Mouse (Mus musculus) Patski (cell line): ENCODE measurements around the gene Ank2. TPM values are rescaled to one million over a fixed set of nuclear protein-coding genes. Genes with fewer than 3 reads are reported as not detected.
A peak's percentile ranks its signal among the peaks of the same experiment; 100 is the strongest.

Source experiments
- ATAC-seq: fragments of 100-300 bp; one replicate; pipeline ENCODE4 v1.8.0; 2021
- CTCF ChIA-PET: fragments of 350-600 bp; sonication (Branson Sonifier 250); formaldehyde crosslinking; loops from one replicate; lab custom pipeline; 2022; ENCODE audit warnings: inconsistent platforms; lab: Charles Lee
- POLR2A ChIA-PET: fragments of 350-600 bp; sonication (Branson Sonifier 250); formaldehyde crosslinking; loops from one replicate; lab custom pipeline; 2022; ENCODE audit warnings: antibody characterized with exemption, inconsistent platforms; lab: Charles Lee
- DNase-seq: peaks from one replicate; pipeline ENCODE4 v3.0.0-alpha.2; 2011; ENCODE audit warnings: low read depth, low spot score
- H3K27me3 ChIP-seq: fragments of 371-371 bp; one replicate; pipeline ENCODE4 v1.5.1; 2021
- CTCF ChIP-seq: fragments of 100-300 bp; IDR thresholded peaks from one replicate; pipeline ENCODE4 v1.5.1; 2021
- in situ Hi-C: fragments of 300-500 bp; cut with MboI; formaldehyde crosslinking; loops from 3 replicates; pipeline ENCODE4 v1.11.1; 2018; ENCODE audit warnings: low pct_unique_long_range_greater_than_20kb, mixed read lengths
- polyA plus RNA-seq: library from polyadenylated mRNA; unstranded; gene quantifications from one replicate; pipeline ENCODE4 v1.2.3, GENCODE M21; 2021

Gene Ank2
- polyA plus RNA-seq, 1 experiment from 2014 or later, result 47.7 TPM

DNA sequence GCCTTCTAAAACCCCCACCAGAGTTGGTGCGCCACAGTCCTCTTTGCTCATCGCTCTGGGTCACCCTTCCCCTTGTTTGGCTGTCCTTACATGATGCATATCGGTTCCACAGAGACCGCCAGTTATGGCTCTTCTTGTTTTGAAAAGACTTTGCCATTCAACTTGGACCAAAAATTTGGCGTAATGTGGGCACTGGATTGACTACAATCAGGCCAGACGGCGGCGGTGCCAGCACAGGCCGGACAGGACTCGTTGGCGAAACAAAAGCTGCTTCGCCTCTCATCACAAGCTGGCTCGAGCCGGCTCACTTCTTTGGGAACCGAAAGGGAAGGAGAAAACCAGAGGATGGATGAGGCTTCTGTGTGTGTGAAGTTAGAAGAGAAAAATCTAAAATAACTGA, 135.6 kb downstream of the Ank2 start:
- DNase-seq (no peak), ATAC-seq (no peak)
- in situ Hi-C loops, result no loop called here
- ChIA-PET CTCF (interaction anchor here (1.1 to 2.4 kb wide), 4 partner anchors 8 to 17 kb away, joined by 3 to 7 read pairs (median 5); no protein-coding TSS in a partner anchor), POLR2A (interaction anchor here (0.7 kb wide), 1 partner anchor 12 kb away, joined by 3 read pairs; no protein-coding TSS in a partner anchor)
- no peak for TF ChIP-seq CTCF
- H3K27me3 ChIP-seq, result no peaks in the 10 kb centered on the region

DNA sequence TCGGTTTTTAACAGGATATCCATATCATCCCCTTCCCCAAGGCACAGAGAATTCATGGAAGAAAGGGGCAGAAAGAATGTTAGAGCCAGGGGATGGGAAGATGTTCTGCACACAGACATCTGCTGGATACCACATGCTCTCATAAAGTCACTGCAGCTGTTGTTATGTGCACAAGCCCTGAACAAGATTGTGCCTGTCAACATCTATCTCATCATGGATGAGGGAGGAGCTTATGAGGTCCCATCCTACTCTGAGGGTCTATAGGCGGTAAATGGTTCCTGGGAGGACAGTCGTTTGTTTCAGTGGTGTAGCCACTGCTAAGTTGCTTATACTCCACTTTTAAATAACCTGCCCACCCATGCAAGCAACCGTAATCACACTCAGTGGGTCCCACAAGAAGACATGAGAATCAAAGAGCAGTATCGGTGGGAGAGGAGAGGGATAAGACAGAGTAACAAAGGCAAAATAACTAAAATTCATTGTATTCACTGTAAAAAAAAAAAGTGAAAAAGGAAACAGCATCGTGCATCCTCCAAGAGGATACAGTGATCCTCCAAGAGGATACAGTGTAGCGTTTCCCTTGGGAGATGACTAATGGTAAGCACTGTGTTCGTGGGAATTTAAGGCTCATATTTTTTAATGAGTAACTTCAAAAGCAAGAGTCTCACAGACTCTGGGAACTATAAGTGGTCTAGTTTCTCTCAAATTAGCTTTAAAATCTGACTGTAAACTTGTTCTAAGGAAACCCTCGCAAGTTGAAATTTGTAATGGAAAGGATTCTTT, 136.3 kb downstream of the Ank2 start:
- ChIA-PET POLR2A (interaction anchor here (0.6 to 0.7 kb wide), 2 partner anchors 11 to 400 kb away, joined by 3 read pairs; no protein-coding TSS in a partner anchor), CTCF (interaction anchor here (1.1 to 3.1 kb wide), 4 partner anchors 12 to 44 kb away, joined by 3 to 8 read pairs (median 5); no protein-coding TSS in a partner anchor)
- ATAC-seq, result peak; percentile 56
- no peak for DNase-seq
- in situ Hi-C loops, result no loop called here
- TF ChIP-seq CTCF, result no peak
- no peaks in the 10 kb centered on the region for H3K27me3 ChIP-seq

DNA sequence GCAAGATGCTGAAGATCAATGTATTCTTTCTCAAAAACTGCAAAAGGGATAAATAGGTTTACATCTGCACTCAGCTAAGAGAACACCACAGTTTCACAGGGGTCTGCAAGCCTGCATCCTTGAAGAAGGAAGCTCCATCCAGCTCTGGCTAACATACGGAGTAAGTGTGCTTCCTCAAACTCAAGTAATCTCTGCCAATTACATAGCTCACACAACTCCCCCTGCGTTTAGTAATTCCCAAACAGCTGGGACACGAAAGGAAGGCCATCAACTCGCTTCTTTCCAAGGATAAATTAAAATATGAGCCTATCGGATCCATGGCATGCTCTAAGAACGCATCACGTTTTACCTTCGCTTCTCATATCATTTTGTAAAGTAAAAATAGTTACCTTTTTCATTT, 137.3 kb downstream of the Ank2 start:
- ATAC-seq (no peak), DNase-seq (no peak)
- TF ChIP-seq CTCF, result no peak
- POLR2A ChIA-PET, result no interaction called here
- in situ Hi-C loops, result no loop called here
- CTCF ChIA-PET, result interaction anchor here (0.7 to 3.1 kb wide), 4 partner anchors 13 to 45 kb away, joined by 3 to 8 read pairs (median 4); no protein-coding TSS in a partner anchor
- H3K27me3 ChIP-seq, result no peaks in the 10 kb centered on the region

DNA sequence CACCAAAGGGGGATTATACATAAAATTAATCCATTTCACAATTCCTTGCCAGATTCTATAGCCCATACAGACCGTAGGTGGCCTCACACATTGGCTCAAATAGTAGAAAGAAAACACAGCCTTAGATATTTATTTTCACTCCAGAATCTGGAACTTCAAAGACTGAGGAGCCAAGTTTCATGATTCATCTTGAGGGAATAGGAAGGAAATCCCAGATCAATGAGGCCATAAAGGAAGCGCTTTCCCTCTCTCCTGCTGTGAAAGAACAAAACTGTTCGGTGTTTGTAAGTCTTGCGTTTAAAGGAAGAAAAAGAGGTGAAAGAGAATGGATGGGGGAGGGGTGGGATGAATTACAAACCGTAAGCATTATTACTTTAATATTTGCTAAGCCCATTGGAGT, 137.8 kb downstream of the Ank2 start:
- DNase-seq (no peak), ATAC-seq (no peak)
- POLR2A ChIA-PET, result no interaction called here
- in situ Hi-C loops, result no loop called here
- TF ChIP-seq CTCF, result no peak
- CTCF ChIA-PET, result interaction anchor here (0.8 to 3.1 kb wide), 3 partner anchors 13 to 20 kb away, joined by 3 to 8 read pairs (median 3); no protein-coding TSS in a partner anchor
- H3K27me3 ChIP-seq, result no peaks in the 10 kb centered on the region

DNA sequence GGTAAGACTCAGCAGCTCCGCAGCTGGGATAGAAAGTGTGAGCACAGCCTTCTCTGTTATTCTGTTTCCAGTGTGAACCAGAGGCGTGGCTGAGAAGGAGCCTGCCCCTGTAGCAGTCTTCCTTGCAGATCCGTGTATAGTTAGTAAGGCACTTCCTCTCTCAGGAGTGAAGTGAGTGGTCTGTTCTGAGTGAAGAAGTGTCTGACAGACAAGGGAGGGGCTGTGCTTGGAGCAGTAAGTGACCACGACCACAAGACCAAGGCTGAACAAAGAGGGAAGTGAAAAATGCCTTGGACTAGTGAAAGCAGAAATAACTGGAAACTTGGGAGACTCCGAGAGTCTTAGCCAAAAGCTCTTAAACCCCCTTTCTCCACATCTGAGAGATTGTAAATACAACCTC, 143.9 kb downstream of the Ank2 start:
- POLR2A ChIA-PET, result interaction anchor here (1.8 kb wide), 1 partner anchor 9 kb away, joined by 5 read pairs; no protein-coding TSS in a partner anchor
- ATAC-seq, result no peak

DNA sequence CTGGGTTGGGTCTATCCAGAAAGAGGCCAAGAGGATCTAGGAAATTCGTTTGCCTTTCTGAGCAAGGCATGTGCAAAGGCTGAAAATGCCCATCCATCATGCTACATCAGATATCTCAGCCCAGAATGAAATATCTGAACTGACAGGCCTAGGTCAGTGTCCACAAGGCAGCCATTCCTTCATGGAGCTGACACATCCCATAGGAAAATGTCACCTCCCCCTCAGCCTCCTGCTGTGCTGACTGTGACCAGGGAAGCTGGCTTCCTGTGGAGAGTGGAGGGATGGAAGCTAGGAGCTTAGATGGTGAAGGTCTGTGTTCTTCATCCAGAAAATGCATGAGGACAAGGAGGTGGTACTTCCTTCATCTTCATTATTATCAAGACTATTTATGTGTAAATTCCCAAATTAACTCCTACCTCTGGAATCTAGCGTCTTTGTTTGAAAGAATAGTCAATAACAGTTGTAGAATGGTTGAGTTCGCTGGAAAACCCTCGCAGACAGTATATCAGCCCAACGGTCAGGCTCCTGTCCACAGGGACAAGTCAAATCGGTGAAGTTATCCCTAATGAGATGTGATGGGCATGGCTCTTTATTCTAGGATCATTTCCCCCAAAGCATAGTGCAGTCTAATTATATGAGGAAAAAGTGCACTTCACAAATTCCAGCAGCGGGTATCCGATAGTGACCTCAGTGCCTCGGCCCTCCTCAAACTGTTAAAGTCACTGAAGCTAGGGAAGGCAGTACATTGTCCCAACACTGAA, 148.4 kb downstream of the Ank2 start:
- no peaks in the 10 kb centered on the region for H3K27me3 ChIP-seq
- ChIA-PET POLR2A (no interaction called here), CTCF (no interaction called here)
- DNase-seq, result no peak
- no peak for TF ChIP-seq CTCF
- in situ Hi-C loops, result no loop called here
- no peak for ATAC-seq

More for the DNA sequence above, 143.9 kb downstream of the Ank2 start:
- CTCF ChIA-PET, result interaction anchor here (1.0 to 2.2 kb wide), 4 partner anchors 8 to 33 kb away, joined by 3 to 7 read pairs (median 6); no protein-coding TSS in a partner anchor
- TF ChIP-seq CTCF, result no peak
- in situ Hi-C loops, result no loop called here
- H3K27me3 ChIP-seq, result no peaks in the 10 kb centered on the region
- no peak for DNase-seq

DNA sequence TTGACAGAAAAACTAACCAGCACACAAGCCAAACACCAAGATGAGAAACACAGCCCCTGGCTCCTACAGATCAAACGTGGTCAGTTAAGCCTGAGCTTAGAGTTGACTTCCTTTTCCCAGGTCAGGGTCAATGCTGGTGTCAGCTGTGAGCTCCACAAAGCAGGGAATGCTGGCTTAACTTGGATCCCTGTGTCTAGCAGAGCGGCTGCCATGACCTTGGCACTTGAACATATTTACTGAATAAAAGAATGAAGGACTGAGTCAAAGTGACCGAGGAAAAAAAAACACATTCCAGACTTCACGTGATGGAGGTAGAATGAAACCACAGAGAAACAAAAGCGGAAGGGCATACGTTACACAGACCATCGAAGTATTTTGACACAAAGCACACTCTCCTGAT, 150.2 kb downstream of the Ank2 start:
- H3K27me3 ChIP-seq, result no peaks in the 10 kb centered on the region
- ATAC-seq, result no peak
- ChIA-PET POLR2A (interaction anchor here (0.6 to 1.4 kb wide), 3 partner anchors 12 to 63 kb away, joined by 4 to 7 read pairs (median 5); no protein-coding TSS in a partner anchor), CTCF (interaction anchor here (0.6 to 0.9 kb wide), 2 partner anchors 13 to 362 kb away, joined by 3 read pairs; no protein-coding TSS in a partner anchor)
- no peak for DNase-seq
- no peak for TF ChIP-seq CTCF
- in situ Hi-C loops, result no loop called here

DNA sequence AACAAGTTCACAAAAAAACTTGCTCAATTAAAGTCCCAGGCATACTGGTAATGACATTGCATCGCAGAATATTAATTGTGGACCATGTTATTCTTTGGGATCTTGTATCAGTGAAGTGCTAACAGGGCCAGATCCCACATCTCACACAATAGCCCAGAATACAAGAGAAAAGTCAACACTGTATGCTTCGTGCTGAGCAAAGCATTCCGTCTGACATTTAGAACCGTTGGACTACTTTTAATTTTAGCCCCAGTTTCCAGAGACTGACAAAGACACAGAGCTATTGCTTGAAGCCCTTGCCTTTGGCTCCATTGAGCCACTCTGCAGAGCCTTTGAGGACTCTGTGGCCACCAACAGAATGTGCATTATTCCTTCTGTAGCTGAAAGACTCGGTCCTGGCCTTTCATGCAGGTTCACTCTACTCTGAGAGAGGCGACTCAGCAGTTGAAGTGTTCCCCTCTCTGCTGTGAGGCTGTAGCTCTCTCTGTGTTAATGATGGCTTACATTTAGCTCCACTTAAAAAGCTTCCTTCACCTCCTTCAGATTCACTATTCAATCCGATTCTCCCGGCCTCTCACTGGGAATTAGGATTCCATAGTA, 153.2 kb downstream of the Ank2 start:
- in situ Hi-C loops, result no loop called here
- DNase-seq (no peak), ATAC-seq (no peak)
- CTCF ChIA-PET, result interaction anchor here (1.1 to 2.1 kb wide), 5 partner anchors 11 to 25 kb away, joined by 3 to 7 read pairs (median 6); no protein-coding TSS in a partner anchor
- POLR2A ChIA-PET, result interaction anchor here (1.8 kb wide), 1 partner anchor 10 kb away, joined by 5 read pairs; no protein-coding TSS in a partner anchor
- TF ChIP-seq CTCF, result no peak
- no peaks in the 10 kb centered on the region for H3K27me3 ChIP-seq

DNA sequence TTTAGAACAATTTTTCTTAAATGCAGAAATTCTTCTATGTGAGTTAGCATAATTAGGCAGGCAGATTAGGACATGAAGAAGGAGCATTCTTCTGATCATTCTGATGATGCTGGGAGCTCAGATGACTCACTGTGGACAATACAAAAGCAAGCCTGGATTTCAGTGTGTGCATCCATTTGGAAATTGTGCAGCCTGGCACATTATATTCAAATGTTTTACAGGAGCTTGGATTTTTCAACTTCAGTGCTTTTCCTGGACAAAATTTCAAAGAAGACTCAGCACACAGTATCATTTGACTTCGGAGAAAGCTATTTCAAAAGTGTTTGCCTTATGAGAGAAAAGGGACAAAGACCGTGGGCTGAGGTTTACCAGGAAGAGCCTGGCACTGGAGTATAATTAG, 157.8 kb downstream of the Ank2 start:
- in situ Hi-C loops, result no loop called here
- H3K27me3 ChIP-seq, result no peaks in the 10 kb centered on the region
- DNase-seq, result peak; percentile 77
- ChIA-PET POLR2A (interaction anchor here (0.7 kb wide), 2 partner anchors 51 to 495 kb away, joined by 3 read pairs; no protein-coding TSS in a partner anchor), CTCF (interaction anchor here (0.7 to 2.4 kb wide), 11 partner anchors 11 to 208 kb away, joined by 3 to 8 read pairs (median 5); no protein-coding TSS in a partner anchor)
- peak; percentile 95 for ATAC-seq
- no peak for TF ChIP-seq CTCF
